Mouse (Mus musculus): ENCODE measurements around the gene Tcf12. TPM values are rescaled to one million over a fixed set of nuclear protein-coding genes. Genes with fewer than 3 reads are reported as not detected.

Gene Tcf12
- 44.9 and 47.4 TPM in 2 replicates for polyA plus RNA-seq (2015; fragmentation: Nextera tagmentation; extraction: Ambion mirVana)

DNA sequence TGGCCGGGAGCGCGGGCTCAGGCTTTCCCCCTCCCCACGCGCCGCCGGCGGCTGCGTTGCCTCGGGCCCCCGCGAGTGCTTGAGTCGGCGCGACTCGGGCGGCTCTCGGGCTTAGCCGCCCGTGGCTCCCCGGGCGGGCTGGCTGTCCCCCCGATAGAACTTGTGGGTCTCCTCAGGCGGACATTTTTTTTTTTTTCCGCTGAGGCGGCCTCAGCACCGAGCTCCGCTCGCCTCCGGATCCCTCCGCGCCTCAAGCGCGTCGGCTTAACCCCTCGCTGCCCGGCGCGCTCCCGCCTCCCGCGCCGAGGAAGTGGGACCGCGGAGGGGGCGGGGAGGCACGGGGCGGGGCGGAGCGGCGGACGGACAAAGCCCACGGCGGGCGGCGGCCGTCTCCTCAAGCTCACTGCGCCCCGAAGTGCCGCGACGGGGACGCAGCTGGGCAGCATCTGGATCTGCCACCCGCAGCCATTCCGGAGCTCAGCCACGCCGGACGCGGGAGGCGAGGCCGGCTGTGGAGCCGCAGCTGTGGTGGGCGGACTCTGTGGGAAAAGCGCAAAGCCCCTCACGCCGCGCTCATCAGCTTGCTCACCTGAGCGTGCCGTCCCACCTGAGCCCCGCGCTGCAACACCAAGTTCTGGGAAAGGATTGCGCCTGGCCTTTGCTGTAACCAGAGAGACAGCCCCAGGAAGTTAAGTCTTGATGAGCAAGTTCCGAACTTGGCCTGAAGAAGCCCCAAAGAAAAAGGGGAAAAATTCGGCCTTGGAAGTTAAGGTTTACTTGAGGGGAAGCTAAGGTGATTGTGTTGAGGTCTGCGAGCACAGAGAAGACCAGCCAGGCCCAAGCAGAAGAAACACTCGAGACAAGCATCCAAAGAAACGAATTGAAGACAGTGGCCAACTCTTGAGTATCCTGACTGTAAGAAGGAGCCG is at the start of gene Tcf12:
Gene Tcf12, minus strand, starts transcription at position 250 of the 929 bp plus-strand sequence.
- H3K4me1 ChIP-seq (replicated peaks; ENCODE audit: insufficient read depth, low read length): peaks cover 10% of the 10 kb centered on the region; the same call in 1 of the 2 replicates
- no peaks in the 10 kb centered on the region for H3K9me3 ChIP-seq (replicated peaks; ENCODE audit: low read length)
- H3K4me3 ChIP-seq (replicated peaks; ENCODE audit: low read depth, low read length): peak within 1 kb of the TSS; percentile 100
- H3K9ac ChIP-seq (ENCODE audit: low read depth, low read length): peak within 1 kb of the TSS; percentile 100
- H3K36me3 ChIP-seq (ENCODE audit: insufficient read depth, low read length): no peaks in the 10 kb centered on the region
- TF ChIP-seq CTCF (IDR thresholded peaks at IDR 0.05; ENCODE audit: low read depth): no peak
- peak within 1 kb of the TSS; percentile 89 for H3K4me2 ChIP-seq (ENCODE audit: low read length)
- DNase-seq (ENCODE audit: low spot score): peak; percentile 94
- H3K27ac ChIP-seq: peak within 1 kb of the TSS; percentile 97
- peak; percentile 86 for ATAC-seq (replicated peaks; ENCODE audit: low FRiP score, low read depth)
- no peaks in the 10 kb centered on the region for H3K27me3 ChIP-seq (ENCODE audit: insufficient read depth, low read length)
- WGBS: 2% methylated on average over 85 of the region's 88 CpGs

DNA sequence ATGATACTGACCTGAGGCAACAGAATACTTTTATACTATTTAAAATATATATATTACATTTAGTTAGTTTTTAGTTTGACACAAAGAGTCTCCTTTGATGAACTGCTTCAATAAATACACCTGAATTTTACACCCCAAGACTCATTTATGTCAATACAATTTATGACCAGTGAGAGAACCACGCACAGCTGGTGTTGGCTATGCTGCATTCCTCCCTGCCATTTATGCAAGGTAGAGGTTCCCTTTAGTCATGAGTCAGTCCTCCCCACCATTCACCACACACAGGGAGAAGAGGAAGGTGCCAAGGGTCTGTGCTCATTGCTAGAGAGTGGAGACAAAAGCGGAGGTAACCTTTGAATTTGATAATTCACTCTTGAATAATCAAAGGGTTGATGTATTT is 46.7 kb upstream of the Tcf12 start:
- H3K27me3 ChIP-seq (ENCODE audit: insufficient read depth, low read length): no peaks in the 10 kb centered on the region
- ATAC-seq (replicated peaks; ENCODE audit: low FRiP score, low read depth): no peak
- H3K4me1 ChIP-seq (replicated peaks; ENCODE audit: insufficient read depth, low read length): no peaks in the 10 kb centered on the region
- no peak for DNase-seq (ENCODE audit: low spot score)
- 57% methylated on average over 2 of the region's 2 CpGs for WGBS
- H3K4me3 ChIP-seq (replicated peaks; ENCODE audit: low read depth, low read length): no peak overlapping the region
- H3K27ac ChIP-seq: no peak overlapping the region
- H3K9ac ChIP-seq (ENCODE audit: low read depth, low read length): no peak overlapping the region
- H3K4me2 ChIP-seq (ENCODE audit: low read length): no peak overlapping the region
- TF ChIP-seq CTCF (IDR thresholded peaks at IDR 0.05; ENCODE audit: low read depth): no peak
- no peaks in the 10 kb centered on the region for H3K36me3 ChIP-seq (ENCODE audit: insufficient read depth, low read length)
- H3K9me3 ChIP-seq (replicated peaks; ENCODE audit: low read length): no peaks in the 10 kb centered on the region

DNA sequence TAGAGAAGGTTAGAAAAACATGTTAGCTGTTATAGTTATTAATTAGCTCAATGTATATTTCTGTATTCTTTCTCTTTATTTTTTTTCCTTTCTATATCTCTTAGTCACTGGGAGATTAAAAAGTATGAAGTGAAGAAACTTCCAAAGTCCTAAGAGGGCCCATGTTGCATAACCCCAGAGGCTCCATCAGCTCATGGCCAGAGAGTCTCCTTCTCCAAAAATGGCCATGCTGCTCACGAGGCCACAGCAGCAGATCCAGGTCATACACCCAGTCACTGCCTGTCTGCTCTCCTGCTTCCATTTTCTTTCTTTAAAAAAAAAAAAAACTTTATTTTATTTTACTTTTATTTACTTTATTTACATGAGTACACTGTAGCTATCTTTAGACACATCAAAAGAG is 45.4 kb upstream of the Tcf12 start:
- no peak for TF ChIP-seq CTCF (IDR thresholded peaks at IDR 0.05; ENCODE audit: low read depth)
- WGBS: 88% methylated on average over 1 of the region's 1 CpGs
- Histone ChIP-seq H3K27me3 (ENCODE audit: insufficient read depth, low read length) (no peaks in the 10 kb centered on the region), H3K36me3 (ENCODE audit: insufficient read depth, low read length) (no peaks in the 10 kb centered on the region), H3K4me1 (replicated peaks; ENCODE audit: insufficient read depth, low read length) (no peaks in the 10 kb centered on the region), H3K4me3 (replicated peaks; ENCODE audit: low read depth, low read length) (no peak overlapping the region), H3K27ac (no peak overlapping the region), H3K9me3 (replicated peaks; ENCODE audit: low read length) (no peaks in the 10 kb centered on the region), H3K9ac (ENCODE audit: low read depth, low read length) (no peak overlapping the region), H3K4me2 (ENCODE audit: low read length) (no peak overlapping the region)
- ATAC-seq (replicated peaks; ENCODE audit: low FRiP score, low read depth): no peak
- DNase-seq (ENCODE audit: low spot score): no peak

DNA sequence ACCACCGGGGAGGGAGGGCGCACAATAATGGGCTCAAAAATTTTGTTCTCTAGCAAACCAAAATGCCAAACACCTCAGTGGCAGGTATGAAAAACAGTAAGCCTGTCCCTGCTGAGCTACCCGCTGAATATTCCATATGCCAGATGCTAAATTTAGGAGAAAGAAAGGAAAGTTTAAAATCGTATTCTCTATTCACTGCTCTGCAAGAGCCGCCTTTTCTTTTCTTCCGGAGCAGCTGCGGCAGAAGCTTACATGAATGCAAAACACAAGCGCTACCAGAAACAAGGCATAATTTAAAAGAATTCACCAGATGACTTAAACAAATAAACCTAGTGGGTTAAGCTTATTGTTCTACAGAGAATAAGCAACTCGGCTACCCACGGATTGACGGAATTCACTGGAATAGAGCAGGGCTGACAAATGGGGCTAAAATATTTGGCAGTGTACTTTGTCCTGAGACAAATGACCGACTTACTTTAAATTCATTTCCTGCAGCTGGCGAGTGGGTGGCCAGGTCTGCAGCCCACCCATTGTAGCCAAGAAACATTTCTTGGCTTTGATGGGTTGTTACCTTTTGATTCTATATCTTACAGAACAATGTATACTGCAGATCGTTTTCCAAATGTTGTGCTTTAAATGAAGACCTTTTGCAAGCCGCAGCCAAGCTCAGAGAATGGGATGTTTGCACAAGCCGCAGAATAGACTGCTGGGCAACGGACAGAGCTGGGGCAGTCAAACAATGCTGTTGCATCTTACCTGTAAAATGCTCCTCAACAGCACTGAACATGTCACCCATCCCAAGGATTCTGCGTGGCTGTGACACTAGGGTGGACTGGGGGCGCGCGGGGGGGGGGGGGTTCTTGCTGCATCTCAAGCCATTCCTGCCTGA is 43.8 kb upstream of the Tcf12 start:
- ATAC-seq (replicated peaks; ENCODE audit: low FRiP score, low read depth): no peak
- no peaks in the 10 kb centered on the region for H3K9me3 ChIP-seq (replicated peaks; ENCODE audit: low read length)
- peak overlapping the region; percentile 47 for H3K4me2 ChIP-seq (ENCODE audit: low read length)
- no peaks in the 10 kb centered on the region for H3K36me3 ChIP-seq (ENCODE audit: insufficient read depth, low read length)
- WGBS: 32% methylated on average over 21 of the region's 21 CpGs
- no peak overlapping the region for H3K9ac ChIP-seq (ENCODE audit: low read depth, low read length)
- H3K4me1 ChIP-seq (replicated peaks; ENCODE audit: insufficient read depth, low read length): no peaks in the 10 kb centered on the region
- peak overlapping the region; percentile 4 for H3K4me3 ChIP-seq (replicated peaks; ENCODE audit: low read depth, low read length)
- DNase-seq (ENCODE audit: low spot score): peak; percentile 55
- no peak for TF ChIP-seq CTCF (IDR thresholded peaks at IDR 0.05; ENCODE audit: low read depth)
- H3K27me3 ChIP-seq (ENCODE audit: insufficient read depth, low read length): no peaks in the 10 kb centered on the region
- no peak overlapping the region for H3K27ac ChIP-seq

DNA sequence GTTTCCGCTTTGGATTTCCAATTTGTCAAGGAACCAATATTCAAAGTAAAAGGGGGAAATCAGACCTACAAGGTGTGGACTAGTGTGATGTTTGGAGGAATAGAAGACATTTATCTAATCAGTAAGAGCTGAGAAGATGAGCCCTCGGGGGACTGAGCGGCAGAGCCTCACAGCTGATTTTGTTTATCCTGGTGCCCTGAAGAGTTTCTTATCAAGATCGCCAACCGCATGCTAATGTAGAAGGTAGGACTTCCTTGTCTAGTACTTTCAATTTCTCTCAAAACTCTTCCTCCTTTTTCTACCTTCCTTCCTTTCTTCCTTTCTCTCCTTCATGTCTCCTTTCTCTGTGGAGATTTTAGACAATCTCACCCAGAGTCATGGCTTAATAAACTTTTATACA is 32.5 kb upstream of the Tcf12 start:
- Histone ChIP-seq H3K27ac (no peak overlapping the region), H3K27me3 (ENCODE audit: insufficient read depth, low read length) (no peaks in the 10 kb centered on the region), H3K4me1 (replicated peaks; ENCODE audit: insufficient read depth, low read length) (no peaks in the 10 kb centered on the region), H3K9ac (ENCODE audit: low read depth, low read length) (no peak overlapping the region), H3K36me3 (ENCODE audit: insufficient read depth, low read length) (no peaks in the 10 kb centered on the region), H3K4me2 (ENCODE audit: low read length) (no peak overlapping the region), H3K4me3 (replicated peaks; ENCODE audit: low read depth, low read length) (no peak overlapping the region), H3K9me3 (replicated peaks; ENCODE audit: low read length) (no peaks in the 10 kb centered on the region)
- no peak for TF ChIP-seq CTCF (IDR thresholded peaks at IDR 0.05; ENCODE audit: low read depth)
- 89% methylated on average over 5 of the region's 5 CpGs for WGBS
- no peak for ATAC-seq (replicated peaks; ENCODE audit: low FRiP score, low read depth)
- no peak for DNase-seq (ENCODE audit: low spot score)

DNA sequence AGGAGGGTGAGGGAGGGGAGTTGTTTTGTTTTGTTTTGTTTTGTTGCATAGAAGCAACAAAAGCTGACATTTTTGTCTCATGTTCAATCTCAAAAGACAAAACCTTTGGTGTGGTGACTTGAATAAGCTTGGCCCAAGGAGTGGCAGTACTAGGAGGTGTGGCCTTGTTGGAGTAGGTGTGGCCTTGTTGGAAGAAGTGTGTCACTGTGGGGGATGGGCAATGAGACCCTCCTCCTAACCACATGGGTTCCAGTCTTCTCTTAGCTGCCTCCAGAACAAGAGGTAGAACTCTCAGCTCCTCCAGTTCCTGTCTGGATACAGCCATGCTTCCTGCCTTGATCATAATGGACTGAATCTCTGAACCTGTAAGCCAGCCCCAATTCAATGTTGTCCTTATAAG is 26.2 kb upstream of the Tcf12 start:
- no peak overlapping the region for H3K4me2 ChIP-seq (ENCODE audit: low read length)
- no peak for ATAC-seq (replicated peaks; ENCODE audit: low FRiP score, low read depth)
- no peak overlapping the region for H3K4me3 ChIP-seq (replicated peaks; ENCODE audit: low read depth, low read length)
- no peak overlapping the region for H3K27ac ChIP-seq
- no peak for DNase-seq (ENCODE audit: low spot score)
- H3K36me3 ChIP-seq (ENCODE audit: insufficient read depth, low read length): no peaks in the 10 kb centered on the region
- no peaks in the 10 kb centered on the region for H3K4me1 ChIP-seq (replicated peaks; ENCODE audit: insufficient read depth, low read length)
- no peak overlapping the region for H3K9ac ChIP-seq (ENCODE audit: low read depth, low read length)
- no peaks in the 10 kb centered on the region for H3K9me3 ChIP-seq (replicated peaks; ENCODE audit: low read length)
- no peaks in the 10 kb centered on the region for H3K27me3 ChIP-seq (ENCODE audit: insufficient read depth, low read length)
- no peak for TF ChIP-seq CTCF (IDR thresholded peaks at IDR 0.05; ENCODE audit: low read depth)

All from kidney, postnatal 0 days (tissue).